Mouse (Mus musculus) neural tube, embryonic 15.5 days (tissue): Measurements from ENCODE around the gene Hormad1. TPM values are rescaled to one million over a fixed set of nuclear protein-coding genes. Genes with fewer than 3 reads are reported as not detected.
A peak's percentile ranks its signal among the peaks of the same experiment; 100 is the strongest.
"Not testable (repeated sequence)": the region's sequence is repeated elsewhere in the genome, so short reads cannot be mapped to it uniquely, and the experiment has no call there.

Experiments
- ATAC-seq: fragments of 200-750 bp; cut with Nextera tagmentation; 2 replicates; pipeline ENCODE4 v1.8.0; 2017; ENCODE audit warnings: mild to moderate bottlenecking, moderate TSS enrichment, moderate library complexity; ENCODE audit not compliant: low FRiP score
- H3K27ac ChIP-seq: fragments of 300-500 bp; sonication (generic); replicated peaks from 2 replicates; pipeline ENCODE4 v1.5.1; 2015; ENCODE audit warnings: mild to moderate bottlenecking, inconsistent platforms
- H3K27me3 ChIP-seq: fragments of 300-500 bp; sonication (generic); replicated peaks from 2 replicates; pipeline ENCODE4 v1.6.1; 2015; ENCODE audit warnings: inconsistent platforms
- H3K36me3 ChIP-seq: fragments of 300-500 bp; sonication (generic); 2 replicates; pipeline ENCODE4 v1.6.1; 2015; ENCODE audit warnings: inconsistent platforms
- H3K4me1 ChIP-seq: fragments of 300-500 bp; sonication (generic); 2 replicates; pipeline ENCODE4 v1.6.1; 2015; ENCODE audit warnings: inconsistent platforms
- H3K4me2 ChIP-seq: fragments of 300-500 bp; sonication (generic); 2 replicates; pipeline ENCODE4 v1.6.1; 2015; ENCODE audit warnings: inconsistent platforms, mild to moderate bottlenecking, moderate library complexity
- H3K4me3 ChIP-seq: fragments of 300-500 bp; sonication (generic); replicated peaks from 2 replicates; pipeline ENCODE4 v1.5.1; 2015; ENCODE audit warnings: mild to moderate bottlenecking, inconsistent platforms
- H3K9ac ChIP-seq: fragments of 300-500 bp; sonication (generic); replicated peaks from 2 replicates; pipeline ENCODE4 v1.6.1; 2015; ENCODE audit warnings: mild to moderate bottlenecking, inconsistent platforms
- H3K9me3 ChIP-seq: fragments of 300-500 bp; sonication (generic); replicated peaks from 2 replicates; pipeline ENCODE4 v1.6.1; 2016; ENCODE audit warnings: inconsistent platforms
- WGBS: fragments of 180-500 bp; shearing (Covaris S2); methylation state at CpG from one replicate; pipeline ENCODE4 v1.1.7; 2015; ENCODE audit warnings: mixed read lengths; 5-methylcytosine and 5-hydroxymethylcytosine counted together
- polyA plus RNA-seq: library from polyadenylated mRNA; unstranded; fragments of >200 nt; fragmentation: Nextera tagmentation; extraction: Ambion mirVana; gene quantifications from 2 replicates; pipeline ENCODE4 v1.2.1, GENCODE M21; 2015

Hormad1 gene
- polyA plus RNA-seq, 1 experiment from 2014 or later = not detected

DNA sequence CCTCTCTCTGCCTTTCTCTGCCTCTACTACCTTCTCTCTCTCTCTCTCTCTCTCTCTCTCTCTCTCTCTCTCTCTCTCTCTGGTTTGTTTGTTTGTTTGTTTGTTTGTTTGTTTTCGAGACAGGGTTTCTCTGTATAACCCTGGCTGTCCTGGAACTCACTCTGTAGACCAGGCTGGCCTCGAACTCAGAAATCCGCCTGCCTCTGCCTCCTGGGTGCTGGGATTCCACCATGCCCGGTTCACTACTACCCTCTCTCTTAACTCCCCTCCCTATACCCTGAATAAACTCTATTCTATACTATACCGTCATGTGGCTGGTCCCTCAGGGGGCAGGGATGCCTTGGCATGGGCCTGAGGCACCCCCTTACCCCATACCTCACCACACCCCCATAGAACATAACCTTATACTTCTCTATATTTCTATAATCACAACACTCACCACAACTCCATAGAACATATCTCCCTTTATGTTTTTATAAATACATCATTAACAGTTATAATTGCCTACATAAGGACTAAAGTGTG is 64.6 kb downstream of the Hormad1 start:
- Histone ChIP-seq H3K9ac (peak overlapping the region; percentile 52), H3K4me1 (peaks cover 31% of the 10 kb centered on the region), H3K27ac (peak overlapping the region; percentile 94), H3K4me3 (peak overlapping the region; percentile 67), H3K4me2 (peak overlapping the region; percentile 62), H3K36me3 (peaks cover 27% of the 10 kb centered on the region)
- H3K27me3 ChIP-seq, ATAC-seq, H3K9me3 ChIP-seq: not testable (repeated sequence)
- WGBS = 72% methylated on average over 5 of the region's 5 CpGs

DNA sequence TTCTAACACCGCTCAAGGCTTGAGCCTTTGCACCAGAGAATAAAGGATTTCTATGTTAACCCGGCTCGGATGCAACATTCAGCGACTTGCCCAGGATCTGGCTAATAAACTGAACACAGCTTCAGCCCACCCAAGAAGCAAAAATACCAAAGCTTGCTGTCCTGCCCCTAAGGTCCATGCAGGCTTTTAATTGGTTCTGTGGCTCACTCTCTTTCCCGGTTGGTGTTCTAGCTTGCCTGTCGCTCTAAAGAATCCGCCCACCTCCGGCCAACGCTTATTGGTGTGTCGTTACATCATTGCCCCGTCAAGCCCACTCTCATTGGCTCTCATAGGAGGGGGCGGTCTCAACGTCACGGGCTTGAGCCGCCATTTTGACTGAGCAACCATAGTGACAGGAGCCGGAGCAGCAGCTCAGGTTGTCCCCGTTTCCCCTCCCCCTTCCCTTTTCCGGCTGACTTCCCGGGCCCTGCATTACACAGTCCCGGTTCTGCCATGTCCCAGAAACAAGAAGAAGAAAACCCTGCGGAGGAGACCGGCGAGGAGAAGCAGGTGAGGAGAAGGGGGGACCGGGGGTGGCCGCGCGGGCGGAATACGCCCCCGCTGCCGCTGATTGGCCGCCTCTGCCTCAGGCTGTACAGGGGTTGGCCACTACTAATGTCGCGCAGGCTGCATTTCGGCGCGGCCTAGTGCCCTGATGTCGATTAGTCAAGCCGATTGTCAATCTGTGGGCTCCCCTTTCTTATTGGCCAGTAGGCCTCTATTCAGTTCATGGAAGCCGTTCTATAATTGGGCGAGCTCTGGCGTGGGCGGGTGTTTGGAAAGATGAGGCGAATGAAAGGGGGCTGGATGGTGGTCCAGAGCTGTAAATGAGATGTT is 65.4 kb downstream of the Hormad1 start, which contains the start of gene Ensa:
Gene Ensa (plus strand): TSS at position 366 of the 876 bp plus-strand sequence.
- WGBS = under 1% methylated on average over 43 of the region's 44 CpGs
- peak within 1 kb of the TSS; percentile 94 for H3K27ac ChIP-seq
- peak; percentile 99 for ATAC-seq
- H3K4me3 ChIP-seq = peak within 1 kb of the TSS; percentile 67
- peaks cover 35% of the 10 kb centered on the region for H3K36me3 ChIP-seq
- H3K4me1 ChIP-seq = peaks cover 31% of the 10 kb centered on the region
- H3K27me3 ChIP-seq = no peaks in the 10 kb centered on the region
- H3K9me3 ChIP-seq = no peaks in the 10 kb centered on the region
- H3K9ac ChIP-seq = peak within 1 kb of the TSS; percentile 68
- peak within 1 kb of the TSS; percentile 78 for H3K4me2 ChIP-seq

DNA sequence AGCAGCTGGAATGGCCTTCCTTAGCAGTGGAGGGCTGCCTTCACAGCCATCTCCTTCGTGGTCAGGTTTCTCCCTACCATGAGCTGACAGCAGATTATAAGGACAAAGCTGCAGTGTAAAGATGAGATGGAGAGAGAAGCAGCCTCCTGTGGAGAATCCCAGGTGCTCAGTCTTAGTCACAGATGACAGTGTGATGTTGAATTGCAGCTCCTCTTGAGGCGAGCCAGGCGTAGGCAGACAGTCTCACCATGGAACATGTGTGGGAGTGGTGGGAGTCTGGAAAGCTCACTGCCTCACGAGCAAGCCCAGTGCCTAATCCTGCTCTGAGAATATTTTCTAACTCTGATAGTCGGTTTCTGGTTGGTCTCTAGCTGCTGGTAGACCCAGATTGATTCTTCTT is 68.3 kb downstream of the Hormad1 start:
- no peak overlapping the region for H3K4me3 ChIP-seq
- peaks cover 31% of the 10 kb centered on the region for H3K4me1 ChIP-seq
- H3K36me3 ChIP-seq = peaks cover 59% of the 10 kb centered on the region
- 0 out of 2 replicates have a peak overlapping the region, but pooled peaks have one; percentile 22 for H3K9ac ChIP-seq
- WGBS = 93% methylated on average over 5 of the region's 5 CpGs
- H3K27me3 ChIP-seq = no peaks in the 10 kb centered on the region
- H3K27ac ChIP-seq = no peak overlapping the region
- H3K9me3 ChIP-seq = no peaks in the 10 kb centered on the region
- no peak for ATAC-seq
- no peak overlapping the region for H3K4me2 ChIP-seq

DNA sequence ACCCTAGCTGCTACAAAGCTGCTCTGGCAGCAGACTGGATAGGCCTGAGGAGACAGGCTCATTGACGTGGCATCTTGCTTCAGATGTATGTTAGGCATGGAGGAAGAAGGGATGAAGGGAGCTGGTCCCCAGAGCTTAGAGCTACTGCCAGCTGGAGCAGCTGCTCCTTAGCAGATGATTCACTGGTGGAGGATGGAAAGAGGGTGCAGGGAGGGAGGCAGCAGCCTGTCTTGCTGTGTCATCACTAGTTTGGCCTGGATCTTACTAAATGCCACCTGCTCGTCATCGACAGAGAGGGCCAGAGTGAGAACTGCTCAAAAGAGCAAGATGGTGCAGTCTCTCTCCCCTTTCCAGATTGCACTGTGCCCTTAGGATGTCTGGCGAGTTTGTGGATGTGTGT is 70.3 kb downstream of the Hormad1 start:
- peaks cover 28% of the 10 kb centered on the region for H3K4me1 ChIP-seq
- no peaks in the 10 kb centered on the region for H3K27me3 ChIP-seq
- no peak overlapping the region for H3K9ac ChIP-seq
- no peaks in the 10 kb centered on the region for H3K9me3 ChIP-seq
- peaks cover 75% of the 10 kb centered on the region for H3K36me3 ChIP-seq
- no peak overlapping the region for H3K4me2 ChIP-seq
- H3K4me3 ChIP-seq = no peak overlapping the region
- 79% methylated on average over 4 of the region's 4 CpGs for WGBS
- no peak for ATAC-seq
- no peak overlapping the region for H3K27ac ChIP-seq

DNA sequence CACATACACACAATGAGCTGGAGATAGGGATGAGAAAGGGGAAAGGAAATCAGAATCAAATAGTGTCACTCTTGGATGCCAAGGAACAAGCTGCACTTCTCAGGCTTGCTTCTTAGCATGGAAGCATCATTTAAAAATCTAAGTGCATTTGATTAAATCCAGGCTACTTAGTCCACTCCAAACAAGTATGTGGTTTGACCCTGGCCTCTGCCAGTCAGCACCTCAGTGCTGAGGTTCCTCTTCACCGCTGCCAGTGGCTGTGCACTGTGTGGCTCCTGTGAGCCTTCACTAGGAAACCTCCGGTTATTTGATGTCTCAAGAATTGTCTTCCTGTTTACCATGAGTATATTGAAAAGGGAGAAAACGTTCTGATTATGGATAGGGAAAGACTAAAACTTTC is 71.4 kb downstream of the Hormad1 start:
- 83% methylated on average over 3 of the region's 3 CpGs for WGBS
- Histone ChIP-seq H3K4me1 (peaks cover 25% of the 10 kb centered on the region), H3K27ac (no peak overlapping the region), H3K4me2 (no peak overlapping the region), H3K27me3 (no peaks in the 10 kb centered on the region), H3K4me3 (no peak overlapping the region), H3K9me3 (no peaks in the 10 kb centered on the region), H3K36me3 (peaks cover 83% of the 10 kb centered on the region), H3K9ac (no peak overlapping the region)
- ATAC-seq = no peak

DNA sequence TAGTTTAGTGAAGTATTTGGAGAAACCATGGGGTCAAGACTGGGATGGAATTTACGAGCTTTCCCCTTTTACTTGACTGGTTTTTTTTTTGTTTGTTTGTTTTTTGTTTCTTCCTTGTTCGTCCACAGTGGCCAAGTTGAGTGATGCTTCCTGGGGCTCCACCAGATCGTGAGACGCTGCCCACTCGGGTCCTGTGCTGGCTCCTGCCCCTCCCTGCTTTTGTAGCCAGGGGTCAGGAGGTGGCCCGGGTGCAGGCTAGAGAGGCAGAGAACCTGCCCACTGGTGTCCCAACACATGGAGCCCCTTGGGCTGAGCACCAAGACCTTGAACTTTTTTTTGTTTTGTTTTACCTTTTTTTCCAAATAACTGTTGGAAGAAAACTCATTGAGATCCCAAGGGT is 71.8 kb downstream of the Hormad1 start:
- H3K9ac ChIP-seq = no peak overlapping the region
- no peaks in the 10 kb centered on the region for H3K27me3 ChIP-seq
- no peaks in the 10 kb centered on the region for H3K9me3 ChIP-seq
- H3K4me2 ChIP-seq = no peak overlapping the region
- H3K4me3 ChIP-seq = no peak overlapping the region
- peaks cover 20% of the 10 kb centered on the region for H3K4me1 ChIP-seq
- peaks cover 83% of the 10 kb centered on the region for H3K36me3 ChIP-seq
- 77% methylated on average over 6 of the region's 6 CpGs for WGBS
- no peak for ATAC-seq
- no peak overlapping the region for H3K27ac ChIP-seq

DNA sequence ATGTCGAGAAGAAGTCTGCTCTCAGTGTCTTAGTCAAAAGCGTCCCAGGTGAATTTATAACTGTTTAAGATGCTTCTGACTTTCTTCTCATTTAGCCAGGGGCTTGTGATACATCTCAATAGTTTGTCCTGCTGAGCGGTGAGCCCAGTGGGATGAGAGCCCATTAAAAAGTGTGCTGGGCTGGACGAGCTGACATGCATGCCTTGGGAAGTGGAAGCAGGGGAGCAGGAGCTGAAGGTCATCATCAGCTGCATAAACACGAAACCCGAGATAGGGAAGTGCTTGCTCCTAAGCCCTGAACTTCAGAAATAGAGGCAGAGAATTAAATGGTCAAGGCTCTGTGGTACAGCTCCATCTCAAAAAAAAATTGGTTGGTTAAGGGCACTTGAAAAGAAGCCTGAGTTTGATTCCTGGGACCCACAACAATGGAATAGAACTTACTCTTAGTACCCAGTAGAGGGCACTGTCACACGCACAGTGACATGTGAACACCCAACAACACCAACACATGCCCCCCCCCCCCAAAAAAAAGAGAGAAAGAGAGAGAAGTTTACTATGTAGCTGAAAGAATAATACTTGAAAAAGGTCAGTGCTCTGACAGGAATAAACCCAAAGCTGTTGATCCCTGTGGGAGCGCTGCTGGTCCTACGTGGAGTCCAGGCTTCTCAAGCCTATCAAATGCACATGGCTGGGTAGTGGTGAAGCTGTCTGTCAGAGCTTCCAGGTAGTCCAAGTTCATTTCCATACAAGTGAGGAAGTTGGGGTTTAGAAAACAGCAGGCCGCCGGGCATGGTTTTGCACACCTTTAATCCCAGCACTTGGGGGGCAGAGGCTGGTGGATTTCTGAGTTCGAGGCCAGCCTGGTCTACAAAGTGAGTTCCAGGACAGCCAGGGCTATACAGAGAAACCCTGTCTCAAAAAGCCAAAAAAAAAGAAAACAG is 73.4 kb downstream of the Hormad1 start:
- no peak overlapping the region for H3K4me2 ChIP-seq
- peaks cover 4% of the 10 kb centered on the region; the same call in 1 of the 2 replicates for H3K4me1 ChIP-seq
- H3K27ac ChIP-seq = no peak overlapping the region
- no peak overlapping the region for H3K9ac ChIP-seq
- H3K27me3 ChIP-seq = no peaks in the 10 kb centered on the region
- no peak for ATAC-seq
- H3K4me3 ChIP-seq = no peak overlapping the region
- no peaks in the 10 kb centered on the region for H3K9me3 ChIP-seq
- WGBS = 82% methylated on average over 12 of the region's 12 CpGs
- H3K36me3 ChIP-seq = peaks cover 82% of the 10 kb centered on the region

DNA sequence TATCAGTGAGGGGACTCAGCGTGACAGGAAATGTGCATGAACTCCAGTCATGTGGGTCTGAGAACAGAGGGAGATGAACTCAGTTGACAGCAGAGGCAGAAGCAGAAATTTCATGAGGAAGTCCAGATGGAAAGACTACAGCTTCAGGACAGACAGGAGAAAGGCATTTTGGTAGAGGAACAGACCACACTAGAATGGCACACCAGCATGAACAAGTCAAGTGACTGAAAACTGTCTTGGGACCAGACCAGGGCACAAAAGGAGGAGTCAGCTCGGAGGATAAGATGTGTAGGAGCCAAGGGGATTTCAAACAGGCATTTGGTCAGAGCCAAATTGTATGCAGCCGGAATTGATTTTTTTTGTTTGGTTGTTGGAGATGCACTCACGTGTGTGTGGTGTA is 76.2 kb downstream of the Hormad1 start:
- Histone ChIP-seq H3K9me3 (no peaks in the 10 kb centered on the region), H3K36me3 (peaks cover 65% of the 10 kb centered on the region), H3K9ac (no peak overlapping the region), H3K4me3 (no peak overlapping the region), H3K27me3 (no peaks in the 10 kb centered on the region), H3K27ac (no peak overlapping the region), H3K4me1 (no peaks in the 10 kb centered on the region), H3K4me2 (no peak overlapping the region)
- no peak for ATAC-seq
- 82% methylated on average over 4 of the region's 4 CpGs for WGBS

DNA sequence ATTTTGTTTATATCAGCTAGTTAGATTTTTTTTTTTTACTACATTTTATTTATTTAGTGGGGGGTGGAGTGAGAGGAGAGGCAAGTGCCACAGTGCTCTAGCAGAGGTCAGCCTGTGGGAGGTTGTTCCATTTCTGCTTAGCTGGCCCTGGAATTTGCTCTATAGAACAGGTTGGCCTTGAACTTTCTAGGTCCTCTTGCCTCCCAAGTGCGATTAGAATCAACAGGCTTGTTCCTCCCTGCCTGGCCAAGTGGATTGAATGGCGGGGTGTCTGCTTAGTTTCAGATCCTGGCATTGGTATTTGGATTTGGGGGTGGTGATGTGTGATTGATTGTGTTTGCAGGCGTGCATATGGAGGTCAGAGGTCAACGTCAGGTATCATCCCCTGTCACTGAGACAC is 76.6 kb downstream of the Hormad1 start:
- no peak overlapping the region for H3K4me2 ChIP-seq
- H3K27me3 ChIP-seq = no peaks in the 10 kb centered on the region
- H3K4me3 ChIP-seq = no peak overlapping the region
- H3K9ac ChIP-seq = no peak overlapping the region
- no peak for ATAC-seq
- no peak overlapping the region for H3K27ac ChIP-seq
- WGBS = 87% methylated on average over 4 of the region's 4 CpGs
- no peaks in the 10 kb centered on the region for H3K9me3 ChIP-seq
- no peaks in the 10 kb centered on the region for H3K4me1 ChIP-seq
- peaks cover 61% of the 10 kb centered on the region for H3K36me3 ChIP-seq
